Mouse (Mus musculus) heart, embryonic 14.5 days (tissue): ENCODE results near the gene Paqr4. TPM values are rescaled to one million over a fixed set of nuclear protein-coding genes. Genes with fewer than 3 reads are reported as not detected.

Experiments used
- ATAC-seq: fragments of 200-750 bp; cut with Nextera tagmentation; 2 replicates; pipeline ENCODE4 v1.8.0; 2017; ENCODE audit warnings: low read depth, moderate TSS enrichment; ENCODE audit not compliant: insufficient number of reproducible peaks, insufficient read depth, low FRiP score
- H3K27ac ChIP-seq, 2 experiments: fragments of 200-500 bp in 1 of 2; fragments of 300-500 bp in 1 of 2; sonication (generic) in 1 of 2; replicated peaks in 1 of 2; 2 replicates each; pipeline ENCODE4 v1.5.1; 2012 to 2014; ENCODE audit warnings: low read depth in 2 of 2, low read length in 2 of 2, control low read depth in 1 of 2, mild to moderate bottlenecking in 1 of 2, mixed read lengths in 1 of 2; ENCODE audit not compliant: control insufficient read depth in 1 of 2, insufficient read depth in 1 of 2
- H3K27me3 ChIP-seq: fragments of 300-500 bp; sonication (generic); 2 replicates; pipeline ENCODE4 v1.6.1; 2014; ENCODE audit warnings: mild to moderate bottlenecking, low read length, control low read depth; ENCODE audit not compliant: control insufficient read depth, insufficient read depth
- H3K36me3 ChIP-seq: fragments of 300-500 bp; sonication (generic); 2 replicates; pipeline ENCODE4 v1.6.1; 2014; ENCODE audit warnings: mild to moderate bottlenecking, control low read depth, low read length, mixed read lengths; ENCODE audit not compliant: control insufficient read depth, insufficient read depth
- H3K4me1 ChIP-seq, 2 experiments: fragments of 200-500 bp in 1 of 2; fragments of 300-500 bp in 1 of 2; sonication (generic) in 1 of 2; 2 replicates each; pipeline ENCODE4 v1.6.1; 2012 to 2014; ENCODE audit warnings: low read length in 2 of 2, control low read depth in 1 of 2, mixed read lengths in 1 of 2; ENCODE audit not compliant: control insufficient read depth in 2 of 2, insufficient read depth in 2 of 2
- H3K4me2 ChIP-seq: fragments of 300-500 bp; sonication (generic); 2 replicates; pipeline ENCODE4 v1.6.1; 2014; ENCODE audit warnings: mild to moderate bottlenecking, low read length
- H3K4me3 ChIP-seq, 2 experiments: fragments of 200-500 bp in 1 of 2; fragments of 300-500 bp in 1 of 2; sonication (generic) in 1 of 2; 2 replicates each; pipeline ENCODE4 v1.5.1; 2012 to 2014; ENCODE audit warnings: low read length in 2 of 2, mild to moderate bottlenecking in 2 of 2, control low read depth in 1 of 2, low read depth in 1 of 2, moderate library complexity in 1 of 2; ENCODE audit not compliant: control insufficient read depth in 1 of 2, insufficient read depth in 1 of 2
- H3K9ac ChIP-seq: fragments of 300-500 bp; sonication (generic); 2 replicates; pipeline ENCODE4 v1.6.1; 2014; ENCODE audit warnings: mild to moderate bottlenecking, low read length
- H3K9me3 ChIP-seq: fragments of 300-500 bp; sonication (generic); 2 replicates; pipeline ENCODE4 v1.6.1; 2016; ENCODE audit warnings: low read length, control low read depth; ENCODE audit not compliant: control insufficient read depth
- WGBS: fragments of 180-500 bp; shearing (Covaris S2); extraction: QIAGEN DNeasy Blood & Tissue Kit; methylation state at CpG from one replicate; pipeline ENCODE4 v1.1.7; 2014; 5-methylcytosine and 5-hydroxymethylcytosine counted together
- polyA plus RNA-seq: library from polyadenylated mRNA; unstranded; fragments of >200 nt; fragmentation: Nextera tagmentation; extraction: Ambion mirVana; gene quantifications from 2 replicates; pipeline ENCODE4 v1.2.1, GENCODE M21; 2014

Gene Paqr4
- polyA plus RNA-seq, 1 experiment from 2014 or later = 12.7 TPM

DNA sequence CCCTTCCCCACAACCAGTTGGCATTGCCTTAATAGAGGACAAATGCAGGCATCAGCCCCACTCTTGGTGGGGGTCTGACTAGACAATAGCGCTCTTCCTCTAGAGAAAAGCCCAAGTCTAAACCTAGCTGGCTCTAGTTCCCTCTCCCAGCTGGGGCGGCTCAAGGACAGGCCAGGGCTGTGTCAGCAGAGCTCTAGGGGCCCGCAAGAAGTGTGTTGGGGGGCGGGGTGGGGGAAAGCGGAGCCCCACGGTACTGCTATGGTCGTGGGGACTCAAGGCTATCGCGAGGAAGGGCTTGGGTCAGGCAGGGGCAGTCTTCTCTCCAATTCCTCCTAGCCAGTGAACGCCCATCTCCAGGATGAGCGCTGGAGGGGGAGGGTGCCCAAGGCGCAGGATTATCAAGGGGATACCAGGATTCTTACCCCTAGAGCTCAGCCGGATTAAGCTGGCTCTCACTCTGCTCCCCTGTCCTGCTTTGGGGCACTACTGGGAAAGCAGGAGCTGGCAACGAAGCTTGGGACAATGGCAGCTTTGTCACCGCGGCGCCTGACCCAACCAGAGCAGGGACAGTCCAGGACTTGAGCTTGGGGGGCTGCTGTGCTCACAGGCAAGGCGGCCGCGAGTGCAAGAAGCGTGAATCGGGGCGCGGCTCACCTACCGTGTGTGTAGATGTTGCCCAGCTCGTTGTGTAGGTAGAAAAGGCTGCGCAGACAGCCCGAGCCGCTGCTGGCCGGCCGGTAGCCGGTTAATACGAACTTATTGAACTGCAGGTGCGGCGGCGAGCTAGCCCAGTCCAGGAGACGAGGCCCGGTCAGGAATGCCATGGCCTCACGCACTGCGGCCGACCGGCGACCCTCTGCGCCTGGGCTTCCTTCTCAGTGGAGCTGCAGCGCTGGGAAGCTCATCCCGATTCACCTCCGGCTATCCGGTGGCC is 1.2 kb downstream of the Paqr4 start:
- ATAC-seq = no peak
- 2% methylated on average over 48 of the region's 48 CpGs for WGBS
- Histone ChIP-seq H3K36me3 (0 out of 2 replicates have a peak, but pooled peaks cover 9% of the 10 kb centered on the region), H3K4me2 (peak overlapping the region; percentile 99), H3K4me1 (peaks cover 7 to 19% of the 10 kb centered on the region in 2 experiments; a peak in 3 of 4 replicates), H3K9me3 (no peaks in the 10 kb centered on the region), H3K27me3 (peaks cover 50% of the 10 kb centered on the region), H3K4me3 (peak overlapping the region; percentile 68 to 76), H3K9ac (peak overlapping the region; percentile 77), H3K27ac (peak overlapping the region in 1 of 2 experiments; percentile 47; a peak in 1 of 4 replicates)

GRCm38 (mm10) chr17:23738836-23739201 is 1.8 kb downstream of the Paqr4 start:
- H3K9ac ChIP-seq = peak overlapping the region; percentile 77; the same call in 1 of the 2 replicates
- H3K4me2 ChIP-seq = peak overlapping the region; percentile 99
- peaks cover 7 to 17% of the 10 kb centered on the region in 2 experiments; a peak in 2 of 4 replicates for H3K4me1 ChIP-seq
- H3K27me3 ChIP-seq = peaks cover 43% of the 10 kb centered on the region
- H3K4me3 ChIP-seq = peak overlapping the region; percentile 68 to 76; a peak in 3 of 4 replicates
- WGBS = 39% methylated on average over 2 of the region's 2 CpGs
- no peak overlapping the region for H3K27ac ChIP-seq
- no peak for ATAC-seq
- 0 out of 2 replicates have a peak, but pooled peaks cover 9% of the 10 kb centered on the region for H3K36me3 ChIP-seq
- H3K9me3 ChIP-seq = no peaks in the 10 kb centered on the region

- 60% methylated on average over 14 of the region's 15 CpGs for WGBS
- no peak overlapping the region for H3K4me2 ChIP-seq
- no peak for ATAC-seq
- 0 out of 2 replicates have a peak, but pooled peaks cover 9% of the 10 kb centered on the region for H3K36me3 ChIP-seq
- H3K4me1 ChIP-seq = peaks cover 7 to 17% of the 10 kb centered on the region in 2 experiments; a peak in 2 of 4 replicates
- no peak overlapping the region for H3K9ac ChIP-seq
- no peaks in the 10 kb centered on the region for H3K9me3 ChIP-seq
- peaks cover 33% of the 10 kb centered on the region for H3K27me3 ChIP-seq
- H3K4me3 ChIP-seq = no peak overlapping the region
- no peak overlapping the region for H3K27ac ChIP-seq
These were observed 2.9 kb downstream of the Paqr4 start for GRCm38 (mm10) chr17:23737493-23738445.

DNA sequence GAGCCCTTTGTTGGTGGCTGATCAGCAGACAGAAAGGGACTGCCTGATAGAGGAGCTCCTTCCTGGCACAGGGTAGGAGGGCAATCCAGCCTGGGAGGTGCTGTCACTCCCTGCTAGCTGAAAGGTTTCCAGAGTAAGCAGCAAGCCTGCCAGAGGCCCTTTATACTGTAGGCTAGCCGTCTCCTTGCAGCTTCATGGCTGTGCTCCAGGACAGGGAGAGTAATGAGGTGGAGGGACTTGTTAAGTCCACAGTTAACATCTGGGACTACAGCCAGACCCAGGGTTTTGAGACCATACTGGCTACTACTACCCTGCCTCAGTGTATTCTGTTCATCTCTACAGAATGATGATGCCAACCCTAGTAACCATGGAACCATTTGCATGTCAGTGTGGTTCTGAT is 6.3 kb downstream of the Paqr4 start:
- peaks cover 0 to 8% of the 10 kb centered on the region in 2 experiments; a peak in 1 of 4 replicates for H3K4me1 ChIP-seq
- H3K9ac ChIP-seq = no peak overlapping the region; the same call in 1 of the 2 replicates
- WGBS = 67% methylated on average over 1 of the region's 1 CpGs
- H3K36me3 ChIP-seq = 0 out of 2 replicates have a peak, but pooled peaks cover 9% of the 10 kb centered on the region
- no peaks in the 10 kb centered on the region for H3K9me3 ChIP-seq
- no peak; the same call in 1 of the 2 replicates for ATAC-seq
- H3K27ac ChIP-seq = no peak overlapping the region
- H3K4me3 ChIP-seq = no peak overlapping the region
- H3K27me3 ChIP-seq = peaks cover 8% of the 10 kb centered on the region; the same call in 1 of the 2 replicates
- H3K4me2 ChIP-seq = no peak overlapping the region

DNA sequence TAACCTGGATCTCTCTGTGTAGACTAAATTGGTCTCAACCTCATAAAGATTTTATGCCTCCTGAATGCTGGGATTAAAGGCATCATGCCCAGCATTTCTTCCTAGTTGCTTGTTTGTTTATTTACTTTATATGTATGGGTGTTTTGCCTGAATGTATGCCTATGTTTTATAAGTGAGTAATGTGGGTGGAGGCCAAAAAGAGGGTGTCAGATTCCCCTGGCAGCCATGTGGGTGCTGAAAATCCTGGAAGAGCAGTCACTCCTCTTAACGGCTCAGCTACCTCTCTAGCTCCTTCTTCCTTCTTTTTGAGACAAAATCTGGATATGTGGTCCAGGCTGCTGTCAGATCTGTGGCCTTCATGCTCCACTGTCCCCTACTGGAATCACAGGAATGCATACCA is 10.2 kb downstream of the Paqr4 start:
- Histone ChIP-seq H3K9ac (no peak overlapping the region), H3K4me1 (peaks cover 3 to 9% of the 10 kb centered on the region in 2 experiments; a peak in 3 of 4 replicates), H3K36me3 (0 out of 2 replicates have a peak, but pooled peaks cover 1% of the 10 kb centered on the region), H3K27me3 (no peaks in the 10 kb centered on the region), H3K27ac (no peak overlapping the region), H3K9me3 (no peaks in the 10 kb centered on the region), H3K4me3 (no peak overlapping the region), H3K4me2 (no peak overlapping the region)
- ATAC-seq = no peak
- WGBS = 29% methylated on average over 1 of the region's 1 CpGs

DNA sequence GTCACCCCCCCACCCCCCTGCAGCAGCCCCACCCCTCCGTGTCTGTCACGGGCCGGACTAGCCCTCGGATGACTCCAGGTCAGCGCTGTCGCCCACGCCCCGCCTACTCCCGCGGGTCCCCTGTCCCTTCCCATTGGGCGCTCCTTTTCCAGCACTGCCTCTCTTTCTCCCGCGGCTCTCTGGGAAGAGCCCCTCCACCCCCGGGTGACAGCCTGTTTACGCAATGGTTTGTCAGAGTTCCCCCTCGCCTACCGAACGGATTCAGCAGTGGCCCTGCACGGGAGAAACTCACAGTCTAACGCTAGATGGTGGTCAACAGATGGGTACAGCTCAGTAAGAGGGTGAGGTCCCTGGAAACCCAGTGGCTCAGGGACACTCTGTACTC is 13.9 kb downstream of the Paqr4 start:
- H3K4me3 ChIP-seq = peak overlapping the region; percentile 88 to 100
- H3K4me2 ChIP-seq = peak overlapping the region; percentile 75
- peak overlapping the region; percentile 84 to 88 for H3K27ac ChIP-seq
- no peaks in the 10 kb centered on the region for H3K27me3 ChIP-seq
- WGBS = under 1% methylated on average over 20 of the region's 20 CpGs
- H3K9me3 ChIP-seq = no peaks in the 10 kb centered on the region
- H3K36me3 ChIP-seq = no peaks in the 10 kb centered on the region
- ATAC-seq = peak; percentile 88
- peak overlapping the region; percentile 87 for H3K9ac ChIP-seq
- peaks cover 4 to 9% of the 10 kb centered on the region in 2 experiments; a peak in 3 of 4 replicates for H3K4me1 ChIP-seq
